Mouse (Mus musculus) bone marrow, adult 2 months (tissue): ENCODE measurements at regions not wholly inside any gene's neighbourhood (a gene's known extent, or its start where the extent isn't known, plus 50 kb on each side); places are given as distances from the start of the nearest gene placed in this dataset.

Experiments
- CTCF ChIP-seq: fragments of 200-500 bp; IDR thresholded peaks from 2 replicates; pipeline ENCODE4 v1.5.1; 2011; ENCODE audit warnings: low read length, control low read depth; ENCODE audit not compliant: control insufficient read depth, insufficient read depth
- POLR2A ChIP-seq: fragments of 200-500 bp; IDR thresholded peaks from 2 replicates; pipeline ENCODE4 v1.6.1; 2011; ENCODE audit warnings: low read depth, mild to moderate bottlenecking, control low read depth, low read length, borderline replicate concordance; ENCODE audit not compliant: control insufficient read depth

DNA sequence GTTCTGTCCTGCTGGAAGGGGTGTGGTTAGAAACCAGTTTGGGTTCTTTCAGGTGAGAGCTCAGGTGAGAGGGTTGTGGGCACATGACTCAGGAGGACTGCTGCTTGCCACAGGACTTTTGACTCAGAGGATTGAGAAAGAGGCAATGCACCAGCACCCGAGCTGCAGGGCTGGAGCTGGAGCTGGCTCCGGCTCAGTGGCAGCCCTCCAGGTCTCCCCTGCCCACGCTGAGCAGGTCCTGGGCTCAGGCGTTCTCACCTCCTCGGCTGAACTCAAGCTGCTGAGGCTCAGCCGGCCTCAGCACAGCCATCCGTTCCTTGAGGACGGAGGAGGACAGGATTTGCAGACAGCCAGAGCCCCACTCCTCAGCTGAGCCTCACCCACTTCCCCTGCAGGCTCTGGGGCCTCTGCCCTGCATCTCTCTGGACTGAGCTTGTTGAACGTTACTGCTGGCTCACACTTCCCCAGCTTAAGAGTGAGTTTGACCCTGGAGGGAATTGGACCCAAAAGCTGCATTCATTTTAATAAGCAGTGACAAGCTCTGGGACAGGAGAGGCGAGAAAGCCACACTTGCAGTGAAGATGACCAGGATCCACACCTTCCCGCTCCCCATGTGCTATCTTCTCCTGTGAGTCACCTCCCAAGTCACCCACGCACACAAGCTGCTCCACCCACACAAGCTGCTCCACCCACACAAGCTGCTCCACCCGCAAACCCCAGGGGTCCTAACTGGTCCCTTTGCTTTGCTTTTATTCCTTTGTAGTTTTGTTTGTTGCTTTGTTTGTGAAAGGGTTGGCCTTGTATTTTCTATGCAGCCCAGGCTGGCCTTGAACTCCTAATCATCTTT, 981.0 kb downstream of the 4930447A16Rik start:
- TF ChIP-seq CTCF, result no peak
- no peak for TF ChIP-seq POLR2A
